Mouse (Mus musculus) bone marrow, adult 2 months (tissue): ENCODE results near the gene Hnrnpll. TPM values are rescaled to one million over a fixed set of nuclear protein-coding genes. Genes with fewer than 3 reads are reported as not detected.

Experiments used
- H3K27ac ChIP-seq: fragments of 200-500 bp; 2 replicates; pipeline ENCODE4 v1.5.1; 2012; ENCODE audit warnings: low read depth, mild to moderate bottlenecking, control low read depth, inconsistent platforms, low read length; ENCODE audit not compliant: control insufficient read depth, poor library complexity, insufficient read depth
- H3K4me1 ChIP-seq: fragments of 200-500 bp; 2 replicates; pipeline ENCODE4 v1.6.1; 2011; ENCODE audit warnings: low read length; ENCODE audit not compliant: control insufficient read depth, insufficient read depth
- H3K4me3 ChIP-seq: fragments of 200-500 bp; replicated peaks from 2 replicates; pipeline ENCODE3; 2011; ENCODE audit warnings: mild to moderate bottlenecking, low read depth, low read length, control low read depth; ENCODE audit not compliant: control insufficient read depth
- CTCF ChIP-seq: fragments of 200-500 bp; IDR thresholded peaks from 2 replicates; pipeline ENCODE4 v1.5.1; 2011; ENCODE audit warnings: low read length, control low read depth; ENCODE audit not compliant: control insufficient read depth, insufficient read depth
- POLR2A ChIP-seq: fragments of 200-500 bp; IDR thresholded peaks from 2 replicates; pipeline ENCODE4 v1.6.1; 2011; ENCODE audit warnings: low read depth, mild to moderate bottlenecking, control low read depth, low read length, borderline replicate concordance; ENCODE audit not compliant: control insufficient read depth
- WGBS: fragments of 180-500 bp; shearing (Covaris S2); methylation state at CpG from one replicate; pipeline ENCODE4 v1.1.7; 2018; 5-methylcytosine and 5-hydroxymethylcytosine counted together
- polyA plus RNA-seq: library from polyadenylated mRNA; stranded (reverse); fragments of >200 nt; gene quantifications from 2 replicates; pipeline ENCODE4 v1.2.4, GENCODE M21; 2011; ENCODE audit warnings: low replicate concordance; ENCODE audit not compliant: missing spikeins, insufficient read depth, insufficient read length

The Hnrnpll gene
- polyA plus RNA-seq, 1 experiment, result 21.8 TPM

GRCm38 (mm10) chr17:80002385-80002852 lies 59.7 kb downstream of the Hnrnpll start:
- Histone ChIP-seq H3K27ac (no peak overlapping the region), H3K4me1 (no peaks in the 10 kb centered on the region; the same call in 1 of the 2 replicates), H3K4me3 (no peak overlapping the region)
- TF ChIP-seq CTCF, result no peak
- no peak for TF ChIP-seq POLR2A
- 77% methylated on average over 3 of the region's 3 CpGs for WGBS

- no peak overlapping the region for H3K27ac ChIP-seq
- WGBS, result 85% methylated on average over 14 of the region's 14 CpGs
- TF ChIP-seq POLR2A, result no peak
- no peak for TF ChIP-seq CTCF
- H3K4me1 ChIP-seq, result no peaks in the 10 kb centered on the region; the same call in 1 of the 2 replicates
- H3K4me3 ChIP-seq, result no peak overlapping the region
Observed at GRCm38 (mm10) chr17:79999631-80000030, 62.5 kb downstream of the Hnrnpll start.

GRCm38 (mm10) chr17:79998986-79999385 lies 63.1 kb downstream of the Hnrnpll start:
- WGBS, result 82% methylated on average over 5 of the region's 5 CpGs
- no peak for TF ChIP-seq POLR2A
- H3K4me3 ChIP-seq, result no peak overlapping the region
- H3K4me1 ChIP-seq, result no peaks in the 10 kb centered on the region
- H3K27ac ChIP-seq, result no peak overlapping the region

GRCm38 (mm10) chr17:79995091-79995691 lies 66.9 kb downstream of the Hnrnpll start:
- TF ChIP-seq POLR2A (no peak), CTCF (no peak)
- Histone ChIP-seq H3K4me3 (no peak overlapping the region), H3K4me1 (no peaks in the 10 kb centered on the region; the same call in 1 of the 2 replicates), H3K27ac (no peak overlapping the region)
- 59% methylated on average over 3 of the region's 3 CpGs for WGBS

- WGBS, result 62% methylated on average over 3 of the region's 3 CpGs
Observed at GRCm38 (mm10) chr17:79992114-79992513, 70.0 kb downstream of the Hnrnpll start.

GRCm38 (mm10) chr17:79991166-79991958 lies 70.8 kb downstream of the Hnrnpll start:
- 31% methylated on average over 12 of the region's 12 CpGs for WGBS
- TF ChIP-seq CTCF (no peak), POLR2A (no peak)
- no peak overlapping the region for H3K27ac ChIP-seq
- H3K4me1 ChIP-seq, result no peaks in the 10 kb centered on the region; the same call in 1 of the 2 replicates
- no peak overlapping the region for H3K4me3 ChIP-seq

More at GRCm38 (mm10) chr17:79992114-79992513, 70.0 kb downstream of the Hnrnpll start:
- no peak overlapping the region for H3K27ac ChIP-seq
- H3K4me1 ChIP-seq, result no peaks in the 10 kb centered on the region; the same call in 1 of the 2 replicates
- TF ChIP-seq POLR2A (no peak), CTCF (no peak)
- H3K4me3 ChIP-seq, result no peak overlapping the region

- H3K4me3 ChIP-seq, result no peak overlapping the region
- no peaks in the 10 kb centered on the region; the same call in 1 of the 2 replicates for H3K4me1 ChIP-seq
- H3K27ac ChIP-seq, result no peak overlapping the region
- WGBS, result 90% methylated on average over 7 of the region's 7 CpGs
- no peak for TF ChIP-seq POLR2A
- no peak for TF ChIP-seq CTCF
Observed at GRCm38 (mm10) chr17:79990161-79990560, 72.0 kb downstream of the Hnrnpll start.

GRCm38 (mm10) chr17:79984450-79984849 lies 77.7 kb downstream of the Hnrnpll start:
- H3K27ac ChIP-seq, result no peak overlapping the region
- TF ChIP-seq CTCF (no peak), POLR2A (no peak)
- WGBS, result 90% methylated on average over 7 of the region's 7 CpGs
- no peak overlapping the region for H3K4me3 ChIP-seq
- no peaks in the 10 kb centered on the region; the same call in none of the 2 replicates for H3K4me1 ChIP-seq
